Mouse (Mus musculus): ENCODE results near the gene Chid1.

The Chid1 gene

DNA sequence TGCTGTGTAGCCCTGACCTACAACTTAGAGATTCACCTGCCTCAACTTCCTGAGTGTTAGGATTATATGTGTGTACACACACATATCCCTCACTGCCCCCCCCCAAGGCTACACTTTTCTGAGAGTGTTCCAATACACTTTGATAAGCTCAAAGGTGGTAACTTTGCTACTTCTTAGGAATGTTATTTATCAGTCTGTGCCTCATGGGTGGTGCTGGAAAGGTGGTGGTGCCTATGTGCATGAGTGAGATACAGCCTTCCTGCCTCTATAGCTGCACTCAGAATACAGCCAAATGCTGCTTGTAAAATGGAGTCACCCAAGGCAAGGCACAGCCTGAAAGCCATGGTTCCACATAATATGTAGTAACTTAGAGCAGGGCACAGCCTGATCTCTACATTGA, 19.3 kb upstream of the Chid1 start:
- no peak for DNase-seq (ENCODE audit: low spot score)

DNA sequence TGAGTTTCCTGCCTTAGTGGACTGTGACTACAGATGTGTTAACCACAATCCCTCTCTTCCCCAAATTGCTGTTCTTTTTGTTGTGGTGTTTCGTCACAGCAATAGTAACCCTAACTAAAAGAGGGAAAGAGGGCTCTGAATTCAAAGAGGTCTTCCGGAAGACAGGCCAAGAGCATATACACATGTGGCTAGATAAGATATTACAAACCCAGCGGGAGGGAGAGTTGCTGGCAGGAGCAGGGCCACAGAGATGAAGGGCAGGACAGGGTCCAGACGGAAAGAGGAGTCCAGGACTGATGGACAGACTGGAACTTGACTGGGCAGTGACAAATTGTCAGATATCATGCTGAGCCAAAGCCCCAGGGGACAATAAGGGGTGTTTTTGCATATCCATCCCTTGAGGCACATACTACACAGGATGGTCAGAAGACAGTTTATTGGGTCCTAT, 18.7 kb upstream of the Chid1 start:
- no peak for DNase-seq (ENCODE audit: low spot score)

DNA sequence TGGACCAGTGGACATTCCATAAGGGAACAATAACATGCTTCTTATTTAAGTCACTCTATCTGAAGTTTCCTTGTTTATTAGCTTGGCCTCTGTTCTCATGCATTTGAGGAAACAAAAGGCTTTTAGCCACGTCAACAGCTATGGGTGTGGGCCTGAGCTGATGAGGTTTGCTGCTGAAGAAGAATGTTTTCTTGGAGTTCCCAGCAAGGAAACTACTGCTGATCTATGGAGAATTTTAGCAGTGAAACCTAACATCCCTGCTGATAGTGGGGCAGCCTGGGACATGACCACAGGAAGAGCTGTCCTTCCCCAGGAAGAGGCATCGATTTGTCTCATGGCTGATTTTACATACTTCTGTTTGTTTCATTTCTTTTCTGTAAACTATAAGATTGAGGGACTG, 10.8 kb upstream of the Chid1 start:
- DNase-seq (ENCODE audit: low spot score): no peak

DNA sequence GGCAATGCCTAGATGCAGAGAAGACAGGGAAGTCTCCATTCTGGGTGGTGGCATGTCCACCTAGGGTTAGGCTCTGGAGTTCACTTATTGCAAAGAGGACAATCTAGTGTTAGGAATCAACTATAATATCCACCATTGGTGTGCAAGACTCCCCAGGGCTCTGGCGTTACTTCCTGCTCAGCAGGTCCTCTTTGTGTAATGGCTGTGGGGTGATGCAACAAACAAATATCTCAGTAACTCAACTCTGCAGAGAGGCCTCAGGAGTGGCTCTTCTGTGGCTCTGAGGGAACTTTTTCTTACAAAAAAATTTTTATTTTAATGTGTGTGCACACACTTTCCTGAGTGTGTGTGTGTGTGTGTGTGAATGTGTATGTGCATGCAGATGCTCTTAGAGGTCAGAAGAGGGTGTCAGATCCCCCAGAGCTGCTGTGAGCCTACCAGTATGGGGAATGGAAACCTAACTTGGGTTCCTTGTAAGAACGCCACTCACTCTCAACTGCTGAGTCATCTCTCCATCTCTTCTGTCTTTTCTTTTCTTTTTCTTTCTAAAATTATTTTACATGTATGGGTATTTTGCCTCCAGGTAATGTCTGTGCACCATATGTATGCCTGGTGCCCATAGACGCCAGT, 9.9 kb upstream of the Chid1 start:
- no peak for DNase-seq (ENCODE audit: low spot score)

DNA sequence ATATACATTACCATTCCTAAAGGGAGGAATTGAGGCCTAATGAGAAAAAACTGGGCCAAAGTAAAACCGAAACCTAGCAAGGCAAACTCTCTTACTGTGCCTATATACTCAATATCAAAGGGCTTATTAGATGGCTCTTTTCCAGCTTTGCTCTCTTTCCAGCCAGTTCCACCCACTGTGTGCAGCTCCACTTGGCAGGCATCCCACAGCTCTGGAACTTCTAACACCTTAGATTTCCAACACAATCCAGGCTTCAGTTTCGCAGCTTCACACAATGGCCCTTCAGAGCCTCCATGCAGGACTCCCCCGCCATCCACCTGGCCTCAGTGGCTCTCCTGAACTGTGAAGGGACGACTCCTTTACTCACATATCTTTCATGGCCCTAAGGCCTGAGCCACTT, 5.0 kb upstream of the Chid1 start:
- no peak for DNase-seq (ENCODE audit: low spot score)

DNA sequence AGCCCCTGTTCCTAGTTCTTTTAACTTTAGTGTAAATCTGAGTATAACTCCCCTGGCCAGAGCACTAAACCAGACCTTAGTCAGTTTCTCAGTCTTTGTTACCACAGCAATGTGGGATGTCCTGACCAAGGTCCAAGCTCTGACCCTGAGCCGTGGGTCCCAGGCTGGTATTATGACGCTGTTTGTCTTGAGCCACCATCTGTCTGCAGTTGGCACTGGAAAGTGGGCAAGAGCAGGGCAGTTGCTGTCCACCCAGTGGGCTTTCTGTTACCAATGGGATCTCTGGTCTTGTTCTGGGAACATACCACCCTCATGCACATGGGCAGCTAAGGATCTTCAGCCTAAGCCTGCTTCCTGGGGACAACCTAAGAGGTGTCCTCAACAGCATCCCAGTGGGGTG, 2.9 kb upstream of the Chid1 start:
- no peak for DNase-seq (ENCODE audit: low spot score)

DNA sequence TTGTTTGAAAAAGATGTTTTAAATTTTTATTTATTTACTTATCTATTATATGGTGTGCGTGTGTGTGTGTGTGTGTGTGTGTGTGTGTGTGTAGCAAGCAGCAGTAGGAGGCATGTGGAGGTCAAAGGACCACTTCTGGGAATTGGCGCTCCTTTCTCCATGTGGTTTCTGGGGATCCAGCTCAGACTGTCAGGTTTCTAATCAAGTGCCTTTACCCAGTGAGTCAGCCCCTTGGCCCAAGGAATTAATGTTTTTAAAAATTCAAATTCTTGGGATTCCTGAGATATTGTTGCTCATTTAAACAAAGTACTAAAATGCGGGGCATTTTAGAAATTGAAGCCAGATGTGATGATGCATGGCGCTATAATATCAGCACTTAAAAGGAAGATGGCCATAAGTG, 2.0 kb upstream of the Chid1 start:
- no peak for DNase-seq (ENCODE audit: low spot score)

DNA sequence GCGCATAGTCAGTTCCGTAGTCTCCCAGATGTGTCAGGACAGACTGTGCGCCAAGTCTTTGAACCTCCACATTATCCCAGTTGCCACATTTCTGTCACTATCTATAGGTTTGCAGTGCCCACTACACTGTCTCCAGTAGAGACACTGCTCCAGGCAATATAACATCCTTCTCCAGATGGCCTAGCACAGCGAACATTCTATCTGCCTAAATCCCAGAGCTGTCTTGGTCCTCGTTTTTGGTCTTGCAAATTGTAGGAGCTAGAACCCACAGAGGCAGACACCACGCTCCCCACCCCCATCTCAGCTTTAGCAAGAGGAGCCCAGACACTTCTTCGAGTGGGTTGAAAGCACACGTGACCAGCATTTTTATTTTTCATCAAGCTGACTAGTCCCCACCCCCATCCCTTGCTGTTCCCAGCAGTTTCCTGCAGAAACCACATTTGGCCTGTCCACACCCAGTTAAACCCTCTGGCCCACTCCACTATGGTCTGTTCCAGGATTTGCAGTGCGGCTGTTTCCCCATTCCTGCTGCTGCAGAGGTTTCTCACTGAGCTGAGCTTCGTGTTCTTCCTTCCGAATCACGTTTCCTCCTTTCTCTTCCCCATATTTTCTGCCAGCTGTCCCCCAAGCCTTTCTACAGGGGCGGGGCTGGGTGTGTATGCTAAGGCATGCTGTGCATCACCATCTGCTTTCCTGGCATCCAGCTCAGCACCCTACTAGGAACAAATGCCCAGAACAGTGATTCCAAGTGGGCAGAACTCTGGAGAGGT, 840 bp upstream of the Chid1 start:
- DNase-seq (ENCODE audit: low spot score): no peak

DNA sequence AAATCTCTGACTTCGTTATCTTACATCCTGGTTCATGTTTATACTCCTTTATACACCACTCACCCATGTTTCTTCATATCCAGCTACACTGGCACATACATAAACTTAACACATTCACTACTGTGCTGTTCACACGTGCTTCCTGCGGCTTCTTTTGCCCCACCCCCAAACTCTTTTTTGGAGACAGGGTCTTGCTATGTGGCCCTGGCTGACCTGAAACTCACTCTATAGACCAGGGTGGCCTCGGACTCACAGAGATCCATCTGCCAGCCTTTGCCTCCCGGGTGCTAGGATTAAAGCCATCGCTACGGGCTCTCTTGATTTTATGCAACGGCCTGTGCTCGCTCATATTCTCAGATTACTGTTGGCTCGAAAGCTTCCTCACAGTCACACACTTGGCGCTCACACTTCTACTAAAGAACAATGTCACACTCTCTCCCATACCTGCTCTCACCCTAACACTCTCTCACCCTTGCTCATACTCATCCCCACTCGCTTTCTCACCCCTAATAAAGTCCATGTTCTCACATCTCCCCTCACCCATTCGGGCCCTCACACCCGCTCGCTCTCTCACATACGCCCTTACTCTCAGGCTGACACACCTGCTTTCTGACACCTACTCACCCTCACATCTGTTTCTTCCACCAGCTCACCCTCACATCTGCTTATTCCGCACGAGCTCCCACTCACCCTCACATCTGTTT, 653 bp downstream of the Chid1 start:
- DNase-seq (ENCODE audit: low spot score): no peak

DNA sequence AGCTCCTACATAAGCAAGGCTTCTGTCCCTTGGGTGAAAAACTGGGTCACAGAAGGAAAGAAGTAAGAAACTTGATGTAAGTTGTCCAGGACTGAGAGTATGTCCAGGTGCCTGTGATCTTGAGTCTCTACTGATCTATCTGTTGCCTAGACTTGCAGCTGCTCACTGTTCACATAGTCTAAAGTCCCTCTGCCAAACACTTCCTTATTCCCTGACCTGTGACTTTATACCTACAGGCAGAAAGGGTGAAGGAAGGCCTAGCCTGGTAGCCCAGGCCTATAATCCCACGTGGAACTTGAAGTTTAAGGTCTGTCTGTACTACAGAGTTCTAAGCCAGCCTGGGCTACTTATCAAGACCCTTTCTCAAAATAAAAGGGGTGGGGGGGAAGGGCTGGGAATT, 4.1 kb downstream of the Chid1 start:
- DNase-seq (ENCODE audit: low spot score): no peak

DNA sequence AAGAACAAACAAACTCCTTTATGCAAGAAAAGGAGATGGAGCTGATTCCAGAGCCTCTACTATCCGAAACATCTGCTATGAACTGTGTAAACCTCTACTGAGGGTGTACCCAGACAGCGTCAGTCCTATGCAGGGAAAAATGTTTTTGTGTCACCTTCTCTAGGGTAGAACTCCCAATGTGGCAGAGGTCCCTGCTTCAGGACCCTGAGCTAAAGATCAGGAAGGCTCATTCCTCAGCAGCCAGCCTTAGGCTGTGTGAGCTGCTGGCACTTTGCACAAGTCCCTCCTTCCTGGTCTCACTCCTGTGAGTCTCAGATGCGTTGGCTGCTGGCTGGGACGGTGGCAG, 14.1 kb downstream of the Chid1 start:
- DNase-seq (ENCODE audit: low spot score): no peak

DNA sequence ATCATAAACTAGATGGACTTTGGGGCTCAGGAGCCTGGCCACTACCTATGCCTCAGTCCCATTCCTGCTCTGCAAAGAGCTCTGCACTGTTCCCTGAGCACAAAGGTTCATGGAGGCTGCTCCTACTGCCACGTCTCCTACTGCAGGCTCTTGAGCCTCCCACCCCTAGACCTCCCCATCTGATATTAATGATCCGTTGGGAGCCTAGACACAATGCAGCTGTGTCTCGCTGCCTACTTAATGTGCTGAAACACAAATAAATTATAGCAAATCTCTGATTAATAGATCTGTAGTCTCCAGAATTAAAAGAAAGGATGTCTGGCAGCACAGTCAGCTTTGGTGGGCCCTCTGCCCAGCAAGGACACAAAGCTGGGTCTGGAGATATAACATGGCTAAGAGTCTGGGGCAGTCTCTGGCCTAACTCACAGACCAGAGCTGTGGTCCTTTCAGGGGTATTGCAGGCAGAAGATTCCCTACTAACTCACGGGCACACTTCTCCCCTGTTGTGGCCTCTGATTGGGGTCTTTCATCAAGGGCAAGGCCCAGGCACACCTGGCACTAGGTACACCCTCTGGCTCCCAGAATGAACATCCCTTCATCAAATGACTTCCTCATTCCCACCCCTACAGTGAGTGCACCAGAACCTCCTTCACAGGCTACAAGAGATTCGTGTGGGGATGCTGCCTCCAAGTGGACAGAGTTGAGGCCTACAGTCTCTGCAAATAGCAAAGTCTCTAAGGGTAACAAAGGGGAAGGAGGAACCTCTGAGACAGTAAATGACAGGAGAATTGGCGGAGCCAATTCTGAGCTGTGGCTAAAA, 14.7 kb downstream of the Chid1 start:
- DNase-seq (ENCODE audit: low spot score): peak; percentile 42

DNA sequence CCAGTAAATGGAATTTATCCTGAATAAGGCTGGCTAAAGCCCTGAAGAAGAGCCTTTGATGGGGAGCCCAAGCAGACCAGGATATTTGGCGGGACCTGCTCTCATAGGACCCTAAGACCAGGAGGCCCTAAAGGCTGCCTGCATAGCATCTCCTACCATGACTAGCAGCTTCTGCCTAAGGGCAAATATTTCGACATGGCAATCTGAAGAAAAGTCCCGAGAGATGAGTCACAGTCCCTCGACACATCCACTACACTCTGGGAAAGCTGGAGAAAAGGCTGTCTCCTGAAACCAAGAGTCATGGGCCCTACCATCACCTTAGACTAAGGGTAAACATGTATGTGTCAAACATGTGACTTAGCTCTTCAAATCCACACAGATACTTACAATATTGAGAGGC, 15.4 kb downstream of the Chid1 start:
- no peak for DNase-seq (ENCODE audit: low spot score)

DNA sequence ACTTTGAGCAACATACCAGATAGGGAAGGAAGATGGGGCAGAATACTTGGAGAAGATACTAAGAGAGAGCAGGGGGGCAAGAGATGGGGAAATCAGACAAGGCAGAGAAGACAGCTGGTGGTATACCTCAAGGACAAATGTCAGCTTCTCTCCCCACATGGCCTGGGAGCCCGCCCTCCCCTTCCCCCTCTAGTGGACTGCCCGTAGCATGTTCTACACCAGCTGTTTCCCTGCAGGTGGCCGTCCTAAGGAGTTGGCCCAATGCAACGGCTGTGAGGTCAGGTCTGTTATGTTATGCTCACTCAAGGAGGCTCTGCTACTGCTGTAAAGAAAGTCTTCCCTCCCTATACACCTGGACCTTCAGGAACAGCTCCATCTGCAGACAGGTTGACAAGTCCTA, 16.6 kb downstream of the Chid1 start:
- no peak for DNase-seq (ENCODE audit: low spot score)

DNA sequence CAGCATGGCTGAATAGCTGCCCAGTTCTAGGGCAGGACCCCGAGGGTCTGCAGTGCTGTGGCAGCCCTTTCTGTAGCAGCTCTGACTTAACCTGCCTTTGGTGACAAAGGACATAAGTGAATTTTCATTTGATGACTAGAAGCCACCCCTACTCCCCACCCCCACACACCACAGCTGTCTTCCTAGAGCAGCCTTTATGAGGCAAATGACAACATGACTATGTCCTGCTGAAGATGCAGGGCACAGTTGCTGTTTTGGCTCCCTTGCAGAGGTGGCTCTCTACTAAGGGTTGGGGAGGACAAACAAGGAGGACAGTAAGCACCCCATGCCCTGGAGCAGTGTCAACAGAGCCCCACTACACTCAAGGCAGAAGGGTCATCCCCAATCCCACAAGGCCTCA, 19.9 kb downstream of the Chid1 start:
- DNase-seq (ENCODE audit: low spot score): no peak

DNA sequence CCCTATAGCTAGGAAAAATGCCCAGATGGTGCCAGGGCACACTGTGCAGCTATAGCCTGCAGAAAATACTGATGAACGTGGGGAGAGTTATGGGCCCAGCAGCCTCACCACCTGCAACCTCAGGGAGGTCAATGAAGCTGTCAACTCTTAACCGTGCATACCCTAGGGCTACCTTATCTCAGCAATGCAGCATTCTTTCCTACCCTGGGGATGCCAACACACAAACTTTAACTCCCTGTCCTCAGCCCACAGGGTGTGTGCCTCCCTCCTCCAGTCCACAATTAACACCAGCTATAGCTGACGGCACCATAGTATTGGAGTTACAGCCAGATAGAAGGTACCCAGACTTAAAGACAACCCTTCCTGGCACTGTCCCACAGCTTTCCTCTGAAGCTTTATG, 20.7 kb downstream of the Chid1 start:
- no peak for DNase-seq (ENCODE audit: low spot score)

DNA sequence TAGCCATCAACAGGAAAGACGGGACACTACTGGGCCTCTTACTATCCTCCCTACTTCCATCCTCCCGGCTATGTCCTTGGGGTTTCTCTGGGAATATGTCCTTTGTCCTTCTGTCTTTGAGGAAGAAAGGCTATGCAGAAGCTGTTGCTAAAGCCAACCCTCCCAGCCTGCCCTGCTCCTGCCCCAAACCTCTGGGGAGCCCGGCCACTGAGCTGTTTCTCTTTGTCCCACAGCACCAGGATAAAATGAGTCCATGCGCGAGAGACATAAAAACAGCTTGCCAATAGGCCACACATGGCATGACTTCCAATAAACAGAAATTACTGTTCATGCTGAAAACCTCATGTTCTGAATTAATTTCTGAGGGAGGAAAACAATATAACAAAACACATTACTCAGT, 21.4 kb downstream of the Chid1 start:
- DNase-seq (ENCODE audit: low spot score): no peak

DNA sequence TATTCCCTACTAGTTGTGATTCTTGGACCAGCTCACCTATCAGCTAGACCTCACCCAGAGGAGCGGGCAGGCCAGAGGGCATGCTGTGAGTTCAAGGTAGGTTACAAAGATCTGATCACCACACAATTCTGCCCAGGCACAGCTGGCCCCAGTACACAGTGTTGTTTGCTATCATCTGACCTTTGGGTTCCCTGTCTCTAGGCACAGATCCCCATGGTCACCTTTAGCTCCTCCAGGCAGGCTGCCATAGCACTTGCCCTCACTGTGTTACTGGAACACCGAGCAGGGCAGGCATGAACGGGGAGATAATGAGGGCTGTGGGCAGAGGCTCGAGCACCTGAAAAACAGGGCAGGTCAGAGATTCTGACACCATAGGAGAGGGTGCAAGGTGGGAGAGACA, 22.0 kb downstream of the Chid1 start:
- no peak for DNase-seq (ENCODE audit: low spot score)

DNA sequence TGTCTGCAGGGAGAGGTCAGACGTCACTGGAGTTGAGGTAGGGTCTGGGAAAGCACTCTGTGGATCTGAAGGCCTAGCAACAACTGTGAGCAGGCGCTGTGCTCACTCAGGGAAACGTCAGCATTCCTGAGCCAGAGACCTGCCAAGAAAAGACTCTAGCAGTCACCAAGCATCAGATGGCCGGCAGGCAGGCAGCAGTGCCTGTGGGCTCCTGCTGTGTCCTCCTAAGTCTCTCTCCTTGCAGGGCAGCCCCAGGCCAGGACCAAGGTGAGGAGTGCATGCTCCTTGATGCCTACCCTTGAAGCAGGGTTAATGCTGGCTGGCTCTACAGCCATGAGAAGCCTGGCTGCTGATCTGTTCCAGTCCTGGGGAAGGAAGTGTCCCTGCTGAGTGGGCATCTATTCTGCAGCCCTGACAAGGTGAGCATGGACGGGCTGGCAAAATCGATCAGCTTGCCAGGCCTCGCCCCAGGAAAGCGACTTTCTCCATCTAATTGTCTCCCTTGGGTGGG, 28.9 kb downstream of the Chid1 start:
- DNase-seq (ENCODE audit: low spot score): no peak

DNA sequence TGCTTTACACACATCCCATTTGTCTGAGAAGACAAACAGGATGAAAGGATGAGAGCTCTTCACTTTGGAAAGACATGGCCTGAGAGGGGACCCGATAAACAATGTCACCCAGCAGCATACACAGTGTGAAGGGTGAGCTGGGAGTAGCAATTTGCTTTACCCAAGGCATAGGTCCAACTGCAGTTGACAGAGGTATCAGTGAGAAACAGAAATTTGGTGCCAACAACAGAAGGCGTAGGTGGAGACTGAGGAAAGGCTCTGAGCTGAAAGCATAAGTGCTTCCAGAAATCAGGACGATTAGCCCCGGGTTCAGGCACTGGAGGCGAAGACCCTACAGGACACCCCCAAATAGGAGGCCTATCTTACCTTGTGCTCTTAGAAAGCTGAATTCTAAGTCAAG, 29.5 kb downstream of the Chid1 start:
- no peak for DNase-seq (ENCODE audit: low spot score)

DNA sequence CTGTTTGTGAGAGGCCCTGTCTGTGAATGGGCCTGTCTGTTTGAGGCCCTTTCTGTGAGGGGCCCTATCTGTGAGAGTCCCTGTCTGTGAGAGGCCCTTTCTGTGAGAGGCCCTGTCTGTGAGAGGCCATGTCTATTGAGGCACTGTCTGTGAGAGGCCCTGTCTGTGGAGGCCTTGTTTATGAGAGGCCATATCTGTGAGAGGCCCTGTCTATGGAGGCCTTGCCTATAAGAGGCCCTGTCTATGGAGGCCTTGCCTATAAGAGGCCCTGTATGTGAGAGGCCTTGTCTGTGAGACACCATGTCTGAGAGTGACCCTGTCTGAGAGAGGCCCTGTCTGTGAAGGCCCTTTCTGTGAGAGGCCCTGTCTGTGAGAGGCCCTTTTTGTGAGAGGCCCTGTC, 31.5 kb downstream of the Chid1 start:
- no peak for DNase-seq (ENCODE audit: low spot score)

DNA sequence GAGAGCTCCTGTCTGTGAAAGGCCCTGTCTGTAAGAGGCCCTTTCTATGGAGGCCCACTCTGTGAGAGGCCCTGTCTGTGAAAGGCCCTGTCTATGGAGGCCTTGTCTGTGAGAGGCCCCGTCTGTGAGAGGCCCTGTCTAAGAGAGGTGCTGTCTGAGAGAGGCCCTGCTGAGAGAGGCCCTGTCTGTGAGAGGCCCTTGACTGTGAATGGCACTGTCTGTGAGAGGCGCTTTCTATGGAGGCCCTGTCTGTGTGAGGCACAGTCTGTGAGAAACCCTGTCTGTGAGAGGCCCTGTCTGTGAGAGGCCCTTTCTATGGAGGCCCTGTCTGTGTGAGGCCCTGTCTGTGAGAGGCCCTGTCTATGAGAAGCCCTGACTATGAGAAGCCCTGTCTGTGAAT, 33.4 kb downstream of the Chid1 start:
- DNase-seq (ENCODE audit: low spot score): no peak

DNA sequence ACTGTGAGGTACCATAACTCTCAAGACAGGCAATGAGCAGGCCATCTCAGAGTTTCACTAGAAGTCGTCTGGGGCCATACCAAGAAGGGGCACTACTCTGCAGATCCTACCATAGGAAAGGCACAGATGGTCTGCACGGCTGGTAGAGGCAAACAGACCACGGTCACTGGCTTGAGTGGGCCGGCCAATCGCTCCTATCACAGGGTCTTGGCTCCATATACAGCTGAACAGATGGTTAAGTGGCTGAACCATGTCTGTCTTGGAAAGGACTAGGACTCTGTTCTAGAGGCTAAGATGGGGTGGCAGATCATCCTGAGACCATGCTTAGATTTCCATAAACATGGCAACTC, 37.1 kb downstream of the Chid1 start:
- DNase-seq (ENCODE audit: low spot score): no peak
